Mouse (Mus musculus) olfactory bulb, adult 2 months (tissue): ENCODE data around the gene Ror2. TPM values are rescaled to one million over a fixed set of nuclear protein-coding genes. Genes with fewer than 3 reads are reported as not detected.

Source experiments
- H3K27ac ChIP-seq: fragments of 200-500 bp; 2 replicates; pipeline ENCODE4 v1.5.1; 2012; ENCODE audit warnings: low read depth, low read length; ENCODE audit not compliant: insufficient read depth
- H3K4me1 ChIP-seq: fragments of 200-500 bp; 2 replicates; pipeline ENCODE4 v1.6.1; 2012; ENCODE audit warnings: low read length; ENCODE audit not compliant: control insufficient read depth, insufficient read depth
- H3K4me3 ChIP-seq: fragments of 200-500 bp; 2 replicates; pipeline ENCODE4 v1.5.1; 2012; ENCODE audit warnings: mild to moderate bottlenecking, low read depth, low read length, moderate library complexity; ENCODE audit not compliant: insufficient read depth
- CTCF ChIP-seq: fragments of 200-500 bp; IDR thresholded peaks from 2 replicates; pipeline ENCODE4 v1.5.1; 2012; ENCODE audit warnings: low read depth, mild to moderate bottlenecking, low read length, moderate library complexity; ENCODE audit not compliant: insufficient read depth
- POLR2A ChIP-seq: fragments of 200-500 bp; IDR thresholded peaks from 2 replicates; pipeline ENCODE4 v1.6.1; 2012; ENCODE audit warnings: mild to moderate bottlenecking, low read depth, low read length, moderate library complexity; ENCODE audit not compliant: insufficient read depth
- WGBS: fragments of 180-500 bp; shearing (Covaris S2); methylation state at CpG from one replicate; pipeline ENCODE4 v1.1.7; 2018; 5-methylcytosine and 5-hydroxymethylcytosine counted together
- polyA plus RNA-seq: library from polyadenylated mRNA; stranded (reverse); fragments of >200 nt; gene quantifications from 2 replicates; pipeline ENCODE4 v1.2.4, GENCODE M21; 2012; ENCODE audit warnings: low replicate concordance; ENCODE audit not compliant: missing spikeins, insufficient read depth, insufficient read length

Gene Ror2
- polyA plus RNA-seq, 1 experiment, result not detected

DNA sequence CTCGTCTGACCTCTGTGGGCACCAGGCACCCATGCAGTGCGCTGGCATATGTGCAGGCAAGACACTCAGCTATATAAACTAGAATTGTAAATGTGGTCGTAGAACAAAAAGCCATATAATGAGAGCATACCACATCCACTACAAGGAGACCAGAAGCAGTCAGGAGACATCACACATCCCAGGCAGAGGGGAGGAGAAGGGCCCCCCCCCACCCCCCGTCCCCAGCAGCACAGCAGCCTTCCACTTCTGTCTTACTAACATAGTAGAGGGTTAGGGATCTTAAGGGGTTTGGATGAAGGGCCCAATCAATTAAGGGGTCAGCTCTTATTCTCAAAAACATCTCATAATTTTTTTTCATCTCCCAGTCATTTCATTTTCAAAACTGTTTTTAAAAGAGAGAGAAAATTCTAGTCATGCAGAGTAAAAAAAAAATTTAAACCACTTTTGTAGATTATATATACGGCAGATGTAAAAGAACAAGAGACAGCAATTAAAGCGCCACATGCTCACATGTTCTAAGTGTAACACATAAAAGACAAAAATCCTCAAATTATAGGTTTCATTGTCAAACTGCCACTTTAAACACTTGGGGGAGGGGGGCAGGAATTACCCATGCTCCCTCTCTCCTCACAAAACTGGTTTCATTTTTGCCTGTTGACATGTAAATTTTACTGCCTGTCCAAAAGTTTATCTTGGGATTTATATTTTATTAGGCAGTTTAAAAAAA, 89.8 kb downstream of the Ror2 start:
- 53% methylated on average over 6 of the region's 6 CpGs for WGBS
- Histone ChIP-seq H3K4me1 (peaks cover 20% of the 10 kb centered on the region), H3K4me3 (no peak overlapping the region), H3K27ac (peak overlapping the region; percentile 52; the same call in 1 of the 2 replicates)
- TF ChIP-seq POLR2A (no peak), CTCF (no peak)

DNA sequence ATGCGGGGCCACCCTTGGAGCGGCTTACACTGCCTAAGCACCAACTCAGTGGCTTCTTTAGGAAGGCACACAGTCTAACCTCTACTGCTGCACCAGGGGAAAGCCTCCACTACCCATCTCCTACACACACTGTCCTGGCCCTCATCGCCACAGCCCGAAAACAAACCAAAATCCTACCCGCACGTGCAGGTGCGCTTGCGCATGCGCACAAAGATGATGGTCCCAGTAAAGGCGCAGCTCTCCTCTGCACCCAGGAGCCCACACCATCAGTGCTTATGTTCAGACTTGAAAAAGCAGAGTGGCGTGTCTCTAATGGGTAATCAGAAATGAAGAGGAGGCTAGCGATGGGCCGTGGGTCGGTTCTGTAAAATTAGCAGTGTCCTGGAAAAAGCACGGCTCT, 91.6 kb downstream of the Ror2 start:
- 92% methylated on average over 15 of the region's 15 CpGs for WGBS
- TF ChIP-seq POLR2A (no peak), CTCF (no peak)
- Histone ChIP-seq H3K27ac (no peak overlapping the region), H3K4me1 (peaks cover 18% of the 10 kb centered on the region), H3K4me3 (no peak overlapping the region)

- no peak overlapping the region for H3K4me3 ChIP-seq
- TF ChIP-seq CTCF, result no peak
- TF ChIP-seq POLR2A, result no peak
- WGBS, result 90% methylated on average over 6 of the region's 6 CpGs
- H3K4me1 ChIP-seq, result peaks cover 17% of the 10 kb centered on the region
- H3K27ac ChIP-seq, result no peak overlapping the region
Measured at GRCm38 (mm10) chr13:53193713-53194112, 92.2 kb downstream of the Ror2 start.

GRCm38 (mm10) chr13:53192286-53192685, 93.6 kb downstream of the Ror2 start:
- no peak for TF ChIP-seq CTCF
- TF ChIP-seq POLR2A, result no peak
- H3K4me3 ChIP-seq, result no peak overlapping the region
- peaks cover 14% of the 10 kb centered on the region for H3K4me1 ChIP-seq
- H3K27ac ChIP-seq, result no peak overlapping the region
- WGBS, result 92% methylated on average over 6 of the region's 6 CpGs

- WGBS, result 80% methylated on average over 7 of the region's 7 CpGs
- Histone ChIP-seq H3K27ac (no peak overlapping the region), H3K4me3 (no peak overlapping the region), H3K4me1 (peaks cover 9% of the 10 kb centered on the region; the same call in 1 of the 2 replicates)
- TF ChIP-seq CTCF, result no peak
- no peak for TF ChIP-seq POLR2A
Measured at GRCm38 (mm10) chr13:53191657-53192056, 94.3 kb downstream of the Ror2 start.

- TF ChIP-seq POLR2A (no peak), CTCF (no peak)
- WGBS, result 88% methylated on average over 10 of the region's 10 CpGs
- no peak overlapping the region for H3K4me3 ChIP-seq
- H3K4me1 ChIP-seq, result no peaks in the 10 kb centered on the region
- no peak overlapping the region for H3K27ac ChIP-seq
Measured at GRCm38 (mm10) chr13:53188935-53189334, 97.0 kb downstream of the Ror2 start.

DNA sequence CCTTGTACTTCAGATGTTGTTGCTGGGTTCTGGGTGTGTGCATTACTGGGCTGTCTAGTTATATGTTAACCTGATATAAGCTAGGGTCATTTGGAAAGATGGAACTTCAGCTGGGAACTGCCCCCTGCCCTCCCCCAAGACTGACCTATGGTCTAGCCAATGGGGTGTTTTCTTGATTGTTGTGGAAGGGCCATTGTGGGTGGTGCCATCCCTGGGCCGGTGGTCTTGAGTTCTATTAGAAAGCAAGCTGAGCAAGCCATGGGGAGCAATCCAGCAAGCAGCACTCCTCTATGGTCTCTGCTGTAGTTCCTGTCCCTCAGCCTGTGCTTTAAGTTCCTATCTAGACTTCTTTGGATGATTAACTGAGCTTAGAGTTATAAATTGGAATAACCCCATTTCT, 101.1 kb downstream of the Ror2 start:
- no peak overlapping the region for H3K27ac ChIP-seq
- TF ChIP-seq POLR2A, result no peak
- TF ChIP-seq CTCF, result no peak
- H3K4me3 ChIP-seq, result no peak overlapping the region
- H3K4me1 ChIP-seq, result peaks cover 5% of the 10 kb centered on the region
- 95% methylated on average over 1 of the region's 1 CpGs for WGBS

DNA sequence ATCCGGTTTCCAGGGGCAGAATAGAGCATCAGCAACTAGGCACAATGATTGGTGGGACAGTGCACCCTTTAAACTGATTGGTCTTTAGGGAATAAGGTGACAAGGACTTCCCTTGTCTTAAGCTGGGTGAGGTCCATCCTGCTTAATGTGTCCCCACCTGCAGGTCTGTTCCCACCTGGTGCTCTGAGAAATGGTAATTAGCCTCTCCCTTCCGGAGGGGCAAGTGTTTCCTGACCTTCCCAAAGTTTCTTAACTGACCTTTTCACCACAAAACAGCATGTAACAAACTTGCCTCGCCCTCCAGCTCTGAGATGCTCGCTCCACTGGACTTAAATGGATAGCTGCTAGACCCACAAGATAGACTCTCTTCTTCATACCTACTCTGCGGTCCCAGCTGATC, 101.8 kb downstream of the Ror2 start:
- no peak for TF ChIP-seq POLR2A
- no peak for TF ChIP-seq CTCF
- no peak overlapping the region for H3K4me3 ChIP-seq
- no peak overlapping the region for H3K27ac ChIP-seq
- peaks cover 5% of the 10 kb centered on the region for H3K4me1 ChIP-seq
- WGBS, result 90% methylated on average over 5 of the region's 5 CpGs

DNA sequence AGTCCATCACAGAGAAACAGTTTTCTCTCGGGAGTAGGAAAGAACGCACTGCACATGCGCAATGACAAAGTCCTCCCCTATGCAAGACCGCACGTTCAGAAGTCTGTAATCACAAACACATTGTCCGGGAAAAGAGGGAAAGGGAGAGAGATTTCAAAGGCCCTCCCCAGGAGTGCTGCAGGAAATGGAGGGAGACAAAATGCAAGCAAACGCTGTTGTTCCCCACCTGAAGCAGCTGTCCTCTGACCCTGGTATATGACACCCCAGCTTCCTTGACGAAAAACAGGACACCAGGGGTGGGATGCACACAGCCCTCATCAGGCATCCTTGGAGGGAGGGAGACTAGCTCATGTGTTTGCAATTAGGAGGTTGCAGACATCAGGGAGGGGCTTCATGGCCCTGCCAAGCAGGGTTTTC, 102.8 kb downstream of the Ror2 start:
- H3K4me1 ChIP-seq, result peaks cover 14% of the 10 kb centered on the region
- H3K27ac ChIP-seq, result no peak overlapping the region
- H3K4me3 ChIP-seq, result no peak overlapping the region
- TF ChIP-seq POLR2A, result no peak
- no peak for TF ChIP-seq CTCF
- 58% methylated on average over 8 of the region's 8 CpGs for WGBS
